Mouse (Mus musculus): ENCODE data around the gene Ndufa5. TPM values are rescaled to one million over a fixed set of nuclear protein-coding genes. Genes with fewer than 3 reads are reported as not detected.

Gene Ndufa5
- polyA plus RNA-seq, 1 experiment = 5.3 TPM

DNA sequence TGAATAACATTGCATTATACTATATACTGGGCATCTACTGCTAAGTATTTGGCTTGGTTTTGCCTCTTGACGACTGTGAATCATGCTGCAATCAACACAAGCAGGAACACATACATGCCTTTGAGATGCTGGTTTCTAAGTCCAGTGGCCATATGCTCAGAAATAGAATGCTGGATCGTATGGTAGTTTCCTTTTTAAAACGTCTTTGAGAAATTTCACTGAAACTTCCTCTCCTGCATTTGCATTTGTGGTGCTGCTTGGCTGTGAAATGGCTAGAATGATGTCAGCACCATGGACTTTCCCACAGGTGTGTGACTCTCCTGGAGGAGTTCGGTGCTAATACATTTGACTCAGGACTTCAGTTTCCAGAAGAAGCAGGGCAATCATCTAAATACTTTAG lies 12.3 kb upstream of the Ndufa5 start:
- TF ChIP-seq GATA1 (IDR thresholded peaks at IDR 0.05; ENCODE audit: low read length) = no peak

DNA sequence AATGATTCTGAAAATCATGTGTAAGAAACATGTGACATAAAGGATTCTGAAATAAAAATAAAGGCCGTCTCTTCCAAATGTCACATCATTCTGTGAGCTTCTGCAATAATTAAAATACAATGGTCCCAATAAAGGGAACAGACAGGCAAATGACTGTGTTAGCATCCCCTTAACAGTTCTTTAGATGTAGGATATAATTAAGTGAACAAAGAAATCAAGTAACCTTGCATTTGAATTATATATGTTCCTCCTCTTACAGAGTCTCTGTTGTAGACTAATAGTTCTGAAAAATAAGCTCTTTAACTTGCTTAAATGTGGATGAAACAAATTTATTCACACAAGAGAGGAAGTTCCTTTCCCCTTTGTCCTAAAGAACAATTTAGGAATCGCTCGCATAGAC lies 10.6 kb upstream of the Ndufa5 start:
- no peak for TF ChIP-seq GATA1 (IDR thresholded peaks at IDR 0.05; ENCODE audit: low read length)

DNA sequence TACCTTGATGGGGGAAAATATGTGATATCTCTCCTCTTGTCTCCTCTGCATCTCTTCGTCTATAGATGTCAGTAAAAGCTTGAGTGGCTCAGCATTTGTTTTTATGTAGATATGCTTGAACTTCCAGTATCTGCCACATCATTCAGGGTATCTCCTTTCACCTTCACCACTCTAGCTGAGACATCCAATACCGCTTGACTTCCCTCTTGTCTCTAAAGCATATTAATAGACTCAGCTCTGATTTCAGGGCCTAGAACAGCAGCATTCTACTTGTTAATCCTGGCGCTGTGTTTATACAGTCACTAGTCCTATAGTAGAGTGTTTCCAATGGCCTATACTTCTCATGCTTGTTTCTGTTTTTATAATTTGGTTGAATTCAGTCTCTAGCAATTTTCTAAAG lies 5.0 kb upstream of the Ndufa5 start:
- no peak for TF ChIP-seq GATA1 (IDR thresholded peaks at IDR 0.05; ENCODE audit: low read length)

DNA sequence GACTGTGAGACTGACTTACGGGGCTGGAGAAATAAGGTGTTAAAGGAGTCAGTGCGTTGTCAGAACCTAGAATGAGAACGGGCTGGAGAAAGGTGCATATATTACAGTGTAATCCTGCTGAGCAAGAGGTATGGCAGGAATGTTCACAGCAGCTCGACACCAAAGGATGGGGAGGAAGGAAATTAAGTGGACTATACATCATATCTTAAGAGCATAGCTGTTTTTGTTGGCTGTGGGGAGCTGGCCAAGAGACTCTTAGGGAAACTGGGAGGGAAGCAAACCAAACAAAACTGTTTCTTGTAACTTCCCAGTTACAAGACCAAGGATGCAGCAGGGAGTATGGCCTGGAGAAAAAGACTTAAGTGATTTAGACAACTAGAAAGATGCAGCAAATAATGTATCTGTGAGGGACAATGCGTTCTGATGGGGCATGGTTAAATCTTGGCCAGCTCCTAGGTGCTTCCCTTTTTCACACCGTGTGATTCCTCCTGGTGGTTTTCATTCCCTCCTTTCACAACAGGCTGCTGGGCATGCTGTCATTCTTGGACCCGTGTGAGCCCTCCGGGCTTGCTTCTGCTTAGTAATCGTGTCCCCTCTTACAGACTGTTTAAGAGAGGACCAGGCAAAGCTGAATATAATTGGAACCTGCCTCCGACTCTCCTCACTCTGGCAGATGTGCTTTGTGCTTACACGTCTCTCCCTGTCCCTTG lies 3.1 kb upstream of the Ndufa5 start:
- no peak for TF ChIP-seq GATA1 (IDR thresholded peaks at IDR 0.05; ENCODE audit: low read length)

DNA sequence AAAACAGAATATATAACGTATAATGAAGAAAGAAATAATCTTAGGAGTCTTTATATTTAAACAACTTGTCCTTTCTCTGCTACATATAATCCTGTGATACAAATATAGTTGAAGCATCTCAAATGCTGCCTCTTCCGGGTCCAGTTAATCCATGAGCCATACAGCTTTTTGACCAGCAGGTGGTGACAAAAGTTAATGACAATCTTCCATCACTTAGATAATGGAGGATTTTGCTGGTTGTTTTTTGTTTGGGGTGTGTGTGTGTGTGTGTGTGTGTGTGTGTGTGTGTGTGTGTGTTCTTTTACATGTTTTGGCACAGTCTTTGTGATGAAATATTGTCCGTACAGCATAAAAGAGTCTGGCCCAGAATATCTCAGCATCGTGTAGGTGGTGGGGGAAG lies 2.4 kb upstream of the Ndufa5 start:
- no peak for TF ChIP-seq GATA1 (IDR thresholded peaks at IDR 0.05; ENCODE audit: low read length)

DNA sequence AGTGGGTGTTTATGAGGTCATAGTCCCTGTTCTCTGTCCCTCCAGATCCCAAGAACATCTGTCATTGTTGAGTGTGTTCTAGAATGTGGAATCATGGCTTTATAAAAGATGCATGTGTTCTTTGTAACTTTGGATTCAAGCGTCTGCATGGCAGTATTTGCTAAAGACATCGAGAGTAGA lies 141 bp upstream of the Ndufa5 start, which contains the start of gene Asb15:
Asb15 (plus strand) TSS at position 81 of the 180 bp plus-strand sequence.
- no peak for TF ChIP-seq GATA1 (IDR thresholded peaks at IDR 0.05; ENCODE audit: low read length)

DNA sequence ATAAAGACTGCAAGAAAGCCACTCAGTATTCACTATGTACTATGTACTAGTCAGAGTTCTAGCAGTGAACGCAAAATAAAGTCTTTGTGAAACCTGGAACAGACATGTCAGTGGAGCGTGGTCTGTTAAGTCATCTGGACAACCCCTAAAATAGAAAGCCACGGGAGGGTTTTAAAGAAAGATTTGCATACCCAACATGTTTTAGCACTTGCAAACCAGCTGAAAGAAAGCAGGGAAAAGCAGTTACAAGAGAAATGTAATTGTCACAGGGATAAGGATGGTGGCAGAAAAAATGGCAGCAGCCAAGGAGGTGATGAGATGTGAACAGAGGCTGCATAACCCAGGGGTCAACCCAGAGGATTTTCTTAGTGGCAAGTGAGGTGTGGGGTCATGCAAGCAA lies 2.1 kb downstream of the Ndufa5 start:
- no peak for TF ChIP-seq GATA1 (IDR thresholded peaks at IDR 0.05; ENCODE audit: low read length)

DNA sequence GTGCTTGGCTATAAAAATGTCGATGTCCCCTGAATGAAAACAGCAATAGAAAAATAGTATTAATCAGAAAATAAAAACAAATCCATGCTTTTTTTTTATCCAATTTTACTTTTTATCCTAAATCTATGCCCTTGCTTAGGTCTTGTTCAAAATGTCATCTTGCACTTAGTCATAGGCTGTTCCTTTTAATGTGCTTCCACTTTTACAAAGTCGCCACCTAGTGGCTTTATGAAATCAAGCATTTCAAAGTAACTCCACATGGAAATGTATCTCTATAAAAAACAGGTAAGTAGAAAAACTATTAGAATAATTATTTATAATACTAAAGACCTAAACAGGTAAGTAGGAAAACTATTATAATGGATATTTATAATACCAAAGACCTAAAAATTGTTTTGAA lies 11.6 kb downstream of the Ndufa5 start:
- no peak for TF ChIP-seq GATA1 (IDR thresholded peaks at IDR 0.05; ENCODE audit: low read length)

DNA sequence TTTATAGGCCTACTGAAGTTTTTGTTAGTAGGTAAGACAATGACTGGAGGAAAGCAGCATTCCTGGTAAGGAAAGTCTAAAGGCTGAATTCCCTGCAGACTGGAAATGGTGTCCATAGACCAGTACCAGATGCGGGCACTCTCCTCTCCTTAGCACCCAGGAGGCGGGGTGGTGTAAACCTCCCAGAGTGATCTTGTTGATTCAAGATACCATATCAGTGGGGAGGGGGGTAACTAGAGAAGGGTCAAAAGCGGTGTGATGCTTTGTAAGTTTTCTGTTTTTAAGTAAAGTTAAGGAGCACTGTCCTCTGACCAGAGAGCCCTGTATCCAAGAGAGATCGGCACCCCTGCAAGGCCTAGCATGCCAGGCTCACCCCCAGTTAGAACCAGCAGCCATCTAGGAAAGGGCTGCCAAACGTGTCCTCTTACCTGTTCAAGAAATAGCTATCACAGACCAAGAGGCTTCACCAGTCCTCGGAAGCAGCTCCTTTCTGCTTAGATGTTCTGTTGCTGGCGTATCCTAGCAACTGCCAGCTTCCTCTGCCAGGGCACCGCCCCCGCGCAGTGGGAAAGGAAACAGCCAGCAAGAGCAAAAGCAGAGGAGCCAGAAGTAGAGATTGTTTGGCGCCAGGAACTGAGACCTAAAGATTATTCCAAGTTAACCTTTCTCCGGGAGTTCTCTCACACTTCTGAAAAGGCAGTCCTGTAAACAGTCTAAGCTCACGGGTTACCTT lies 13.1 kb downstream of the Ndufa5 start, which contains the start of gene Iqub:
Iqub (minus strand) TSS at position 516 of the 733 bp plus-strand sequence.
- no peak for TF ChIP-seq GATA1 (IDR thresholded peaks at IDR 0.05; ENCODE audit: low read length)

DNA sequence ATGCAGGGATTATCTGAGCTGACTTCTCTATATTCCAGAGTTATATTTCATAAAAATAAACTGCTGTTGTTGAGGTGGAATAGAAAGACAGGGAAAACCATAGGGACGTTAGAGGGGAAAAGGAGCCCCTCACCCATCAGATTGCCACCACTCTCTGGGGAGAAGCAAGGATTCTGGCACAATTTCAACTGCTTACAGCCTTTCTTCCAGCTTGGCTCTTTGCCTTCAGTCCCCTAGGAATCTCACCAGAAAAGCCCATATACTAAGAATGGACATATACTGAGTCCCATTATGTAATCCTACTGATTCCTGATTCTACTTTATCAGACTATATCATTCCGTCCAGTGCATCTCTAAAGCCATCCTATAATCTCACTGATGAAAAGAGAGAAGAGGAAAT lies 23.7 kb downstream of the Ndufa5 start:
- no peak for TF ChIP-seq GATA1 (IDR thresholded peaks at IDR 0.05; ENCODE audit: low read length)

DNA sequence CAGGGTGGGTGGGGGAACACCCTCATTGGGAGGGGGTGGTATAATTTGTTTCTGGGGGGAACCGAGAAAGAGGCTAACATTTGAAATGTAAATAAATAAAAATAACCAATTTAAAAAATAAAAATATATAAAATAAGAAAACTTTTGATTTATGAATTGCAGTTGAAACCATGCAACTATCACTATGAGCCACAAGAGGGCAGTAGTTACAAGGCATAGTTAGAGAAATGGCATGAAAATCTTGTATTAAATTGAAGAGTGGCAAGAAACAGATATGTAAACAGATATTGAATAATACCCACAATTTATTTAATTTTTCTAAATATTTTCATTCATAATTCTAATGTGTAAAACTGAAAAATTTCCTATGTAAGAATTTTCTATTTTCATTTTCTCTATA lies 37.5 kb downstream of the Ndufa5 start:
- no peak for TF ChIP-seq GATA1 (IDR thresholded peaks at IDR 0.05; ENCODE audit: low read length)

DNA sequence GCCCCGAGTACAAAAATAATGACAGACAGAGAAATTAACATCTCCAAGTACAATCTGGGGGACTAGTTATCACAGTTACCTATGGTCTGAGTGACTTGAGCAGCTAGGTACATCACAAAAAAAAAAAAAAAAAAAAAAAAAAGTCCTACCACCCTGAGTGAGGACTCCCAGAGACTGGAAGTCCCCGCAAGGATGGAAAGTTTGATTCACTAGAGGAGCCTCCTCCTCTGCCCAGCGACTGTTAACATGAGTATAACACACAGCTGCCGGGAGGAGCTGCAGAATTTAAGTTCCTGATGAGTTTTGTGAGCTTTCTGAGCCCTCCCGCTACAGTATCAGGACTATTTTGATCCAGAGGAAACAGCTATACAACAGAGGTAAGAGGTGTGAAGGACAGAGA lies 41.3 kb downstream of the Ndufa5 start:
- TF ChIP-seq GATA1 (IDR thresholded peaks at IDR 0.05; ENCODE audit: low read length) = no peak

DNA sequence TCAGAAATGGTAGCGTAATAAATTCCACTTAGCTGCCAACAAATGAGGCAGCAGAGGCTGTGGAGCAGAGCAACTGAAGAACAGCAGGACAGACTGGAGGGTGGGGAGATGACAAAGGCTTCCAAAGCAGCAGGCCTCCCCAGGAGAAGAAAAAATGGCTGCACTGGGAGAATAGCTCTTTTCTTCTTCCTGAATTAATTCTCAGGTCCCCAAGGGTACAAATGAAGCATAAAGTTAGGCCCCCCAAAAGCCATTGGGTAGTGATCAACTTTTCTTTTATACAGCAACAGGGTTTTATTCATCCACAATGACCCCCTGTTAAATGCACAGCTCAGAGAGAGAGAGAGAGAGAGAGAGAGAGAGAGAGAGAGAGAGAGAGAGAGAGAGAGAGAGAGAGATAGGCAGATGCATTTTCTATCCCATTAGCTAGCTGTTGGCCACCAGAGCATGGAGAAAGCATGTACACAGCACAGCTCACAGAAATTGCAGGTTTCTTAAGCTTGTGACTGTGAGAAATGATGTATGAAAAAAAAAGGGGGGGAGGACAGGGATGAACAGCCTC lies 57.2 kb downstream of the Ndufa5 start:
- TF ChIP-seq GATA1 (IDR thresholded peaks at IDR 0.05; ENCODE audit: low read length) = no peak

DNA sequence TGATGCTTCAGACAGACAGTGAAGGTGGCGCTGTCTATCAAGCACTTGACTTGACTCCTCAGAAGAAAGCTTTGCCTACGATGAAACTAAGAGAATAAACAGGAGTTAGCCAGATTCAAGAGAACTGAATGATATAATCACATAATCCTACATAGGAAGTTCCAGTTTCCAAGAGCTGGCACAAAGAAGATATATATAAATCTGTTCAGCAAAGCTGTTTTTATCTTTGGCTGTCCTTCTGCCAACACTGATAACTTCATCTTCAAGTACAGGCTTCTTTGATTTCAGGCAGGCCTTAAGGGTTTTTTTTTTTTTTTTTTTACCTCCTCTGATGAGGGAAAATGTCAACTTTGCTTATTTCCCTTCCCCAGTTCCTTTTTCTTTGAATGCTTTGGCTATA lies 57.7 kb downstream of the Ndufa5 start:
- TF ChIP-seq GATA1 (IDR thresholded peaks at IDR 0.05; ENCODE audit: low read length) = no peak

Other genes with a start within 250 kb of the Ndufa5 start
- gene Iqub, start 12.9 kb downstream of the Ndufa5 start, polyA plus RNA-seq (2012) = not detected in 2 replicates
- not detected in 2 replicates for gene Asb15, start 131 bp upstream of the Ndufa5 start, polyA plus RNA-seq (2012)
- gene Lmod2, start 69.7 kb upstream of the Ndufa5 start, polyA plus RNA-seq (2012) = not detected in 2 replicates
- 35.7 and 42.4 TPM in 2 replicates for gene Wasl, start 137.0 kb upstream of the Ndufa5 start, polyA plus RNA-seq (2012)
- gene Hyal6, start 205.2 kb upstream of the Ndufa5 start, polyA plus RNA-seq (2012) = not detected in 2 replicates
- gene Hyal4, start 220.3 kb upstream of the Ndufa5 start, polyA plus RNA-seq (2012) = not detected in 2 replicates